Mouse (Mus musculus) kidney, postnatal 25 days (tissue): ENCODE measurements around the gene Abca8b.
A peak's percentile ranks its signal among the peaks of the same experiment; 100 is the strongest.
"Not testable (repeated sequence)": the region's sequence is repeated elsewhere in the genome, so short reads cannot be mapped to it uniquely, and the experiment has no call there.

ENCODE experiments used
- DNase-seq, 2 experiments: peaks; one replicate each; pipeline ENCODE4 v3.0.0; 2021; ENCODE audit warnings: mixed read lengths in 2 of 2

The Abca8b gene

DNA sequence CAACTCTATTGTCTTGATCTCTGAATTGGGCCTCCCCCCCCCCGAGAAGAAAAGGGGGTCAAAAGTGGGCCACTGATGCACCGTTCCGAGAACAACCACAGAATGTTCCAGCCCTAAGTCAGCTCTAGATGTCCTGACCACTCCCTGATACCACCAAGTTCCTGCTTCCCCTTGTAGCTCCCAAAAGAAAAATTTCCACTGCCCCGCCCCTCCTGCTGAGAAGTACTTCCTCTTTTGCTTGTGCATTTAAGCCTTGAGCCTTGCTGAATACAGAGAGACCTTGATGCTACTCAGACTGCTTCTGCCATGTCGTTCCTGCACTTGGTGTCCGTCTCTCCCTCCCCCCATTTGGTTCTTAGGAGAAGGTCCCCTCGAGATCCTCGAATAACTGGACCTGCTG lies 82.5 kb downstream of the Abca8b start:
- DNase-seq = not testable (repeated sequence)

DNA sequence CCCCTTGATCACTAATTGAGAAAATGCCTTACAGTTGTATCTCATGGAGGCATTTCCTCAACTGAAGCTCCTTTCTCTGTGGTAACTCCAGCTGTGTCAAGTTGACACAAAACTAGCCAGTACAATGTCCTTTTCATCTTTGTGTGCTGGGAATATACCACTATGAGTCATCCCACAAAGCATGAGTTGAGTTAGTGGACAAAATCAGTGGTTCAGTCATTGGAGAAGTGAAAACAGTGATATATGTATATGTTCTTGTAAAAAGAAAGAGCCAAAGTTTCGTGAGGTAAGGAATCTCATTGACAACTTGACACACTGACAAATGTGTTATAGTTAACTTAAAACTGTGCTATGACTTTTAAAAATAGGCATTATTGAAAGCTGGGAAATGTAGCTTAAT lies 83.5 kb downstream of the Abca8b start:
- not testable (repeated sequence) for DNase-seq

GRCm38 (mm10) chr11:109909801-109910200 lies 85.8 kb downstream of the Abca8b start:
- DNase-seq = no peak

DNA sequence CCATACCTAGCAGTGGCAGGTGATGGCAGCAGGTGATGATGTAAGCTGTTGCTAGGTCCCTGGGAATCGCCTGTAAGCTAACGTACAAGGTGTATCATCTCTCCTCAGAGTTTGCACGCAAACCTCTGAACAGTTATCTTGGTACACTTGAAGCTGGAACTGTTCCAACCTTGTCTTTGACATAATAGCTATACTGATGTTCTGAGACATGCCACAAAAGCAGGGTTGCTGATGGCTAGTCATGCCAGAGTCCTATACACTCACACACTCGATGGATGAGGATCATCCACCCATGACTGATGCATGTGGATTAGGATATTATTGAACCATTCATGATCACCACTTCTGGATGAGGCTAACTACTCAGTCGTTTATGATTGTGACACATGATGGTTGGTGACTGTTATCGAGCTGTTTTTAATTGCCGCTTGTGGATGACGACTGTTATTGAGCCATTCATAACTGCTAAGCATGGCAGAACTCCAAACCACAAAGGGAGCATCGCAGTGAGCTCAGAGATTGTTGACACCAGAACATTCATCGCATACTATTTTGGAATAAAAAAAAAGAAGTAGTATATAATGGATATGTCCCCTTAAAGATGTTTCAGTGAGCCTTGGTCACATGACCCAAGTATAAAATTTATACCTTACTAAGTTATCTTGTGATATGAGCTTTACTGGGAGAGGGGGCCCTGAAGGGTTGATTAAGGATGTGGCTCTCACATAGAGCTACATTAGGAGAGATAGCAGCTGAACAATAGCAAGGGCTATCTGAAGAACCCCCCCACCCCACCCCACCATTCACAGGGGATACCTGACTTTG lies 87.2 kb downstream of the Abca8b start:
- no peak for DNase-seq

DNA sequence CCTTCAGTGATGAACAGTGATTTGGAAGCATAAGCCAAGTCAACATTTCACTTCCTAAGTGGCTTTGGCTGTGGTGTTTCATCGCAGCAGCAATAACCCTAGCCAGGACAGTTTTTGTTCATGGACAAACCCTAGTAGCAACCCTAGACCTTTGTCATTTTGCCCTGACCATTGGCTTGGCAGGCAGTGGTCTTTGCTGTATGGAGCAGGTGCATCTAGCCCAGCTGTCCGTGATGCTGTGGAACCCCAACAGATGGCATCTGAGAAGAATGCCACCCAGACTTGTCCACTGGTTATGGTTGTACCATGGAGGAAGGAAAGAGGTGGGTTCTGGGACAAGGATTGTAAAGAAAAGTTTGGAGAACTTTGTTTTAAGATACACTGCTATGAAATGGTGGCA lies 88.1 kb downstream of the Abca8b start:
- no peak for DNase-seq

- no peak for DNase-seq
These were observed 92.7 kb downstream of the Abca8b start for GRCm38 (mm10) chr11:109902616-109903598.

GRCm38 (mm10) chr11:109900491-109901241 lies 95.0 kb downstream of the Abca8b start:
- DNase-seq = no peak

DNA sequence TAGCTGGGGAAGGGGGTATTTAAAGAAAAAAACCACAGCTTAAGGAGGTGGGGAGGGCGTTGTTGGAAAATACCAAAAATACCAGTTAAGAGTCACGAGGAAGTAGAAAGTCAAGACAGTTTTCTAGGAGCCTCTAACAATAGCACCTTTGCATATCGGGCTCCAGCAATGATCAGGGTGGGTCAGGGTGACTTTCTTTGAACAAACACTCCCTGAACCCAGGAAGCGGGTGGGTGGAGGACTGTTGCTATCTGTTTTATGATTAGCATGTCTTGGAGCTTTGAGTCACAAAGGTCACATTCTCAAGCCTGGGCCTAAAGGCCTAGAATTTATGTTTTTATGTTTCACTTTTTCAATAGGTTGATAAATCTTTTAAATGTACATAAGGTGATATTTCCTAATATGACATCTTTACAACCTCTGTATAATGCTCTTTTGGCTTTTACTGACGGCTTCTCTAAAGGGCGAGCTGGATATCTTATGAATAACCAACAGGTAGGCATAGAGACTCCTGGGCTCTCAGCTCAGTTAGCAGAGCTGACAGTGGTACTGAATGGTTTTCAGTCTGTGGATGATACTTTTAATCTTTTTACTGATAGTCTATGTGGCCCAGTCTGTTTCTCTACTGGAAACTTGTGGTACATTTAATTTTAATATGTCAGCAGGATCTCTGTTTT lies 96.7 kb downstream of the Abca8b start:
- DNase-seq = no peak

DNA sequence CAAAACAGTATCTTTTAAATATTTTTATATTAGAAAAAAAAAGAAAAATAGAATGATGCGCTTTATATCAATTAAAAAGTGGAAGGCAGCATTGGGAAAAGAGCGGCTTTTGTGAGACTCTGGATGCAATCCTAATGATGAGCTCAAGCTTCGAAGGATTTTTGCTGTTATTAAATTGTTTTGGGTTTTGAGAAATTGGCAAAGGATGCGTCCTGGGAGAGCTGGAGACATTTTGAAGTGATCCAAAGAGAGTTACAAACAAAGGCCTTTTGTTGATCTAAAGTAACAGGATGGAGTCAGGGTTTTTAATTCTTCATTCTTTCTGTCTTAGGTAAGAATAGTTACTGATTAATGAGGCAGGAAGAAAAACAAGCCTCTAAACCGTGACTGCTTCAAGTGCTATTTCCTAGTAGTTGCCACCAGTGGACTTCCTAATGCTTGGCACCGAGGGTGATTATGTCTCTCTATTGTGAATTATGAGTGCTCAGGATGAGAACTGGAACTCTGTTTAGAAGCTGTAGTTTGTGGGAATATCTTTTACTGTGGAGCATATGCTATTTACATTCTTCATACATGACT lies 99.6 kb downstream of the Abca8b start:
- no peak for DNase-seq

DNA sequence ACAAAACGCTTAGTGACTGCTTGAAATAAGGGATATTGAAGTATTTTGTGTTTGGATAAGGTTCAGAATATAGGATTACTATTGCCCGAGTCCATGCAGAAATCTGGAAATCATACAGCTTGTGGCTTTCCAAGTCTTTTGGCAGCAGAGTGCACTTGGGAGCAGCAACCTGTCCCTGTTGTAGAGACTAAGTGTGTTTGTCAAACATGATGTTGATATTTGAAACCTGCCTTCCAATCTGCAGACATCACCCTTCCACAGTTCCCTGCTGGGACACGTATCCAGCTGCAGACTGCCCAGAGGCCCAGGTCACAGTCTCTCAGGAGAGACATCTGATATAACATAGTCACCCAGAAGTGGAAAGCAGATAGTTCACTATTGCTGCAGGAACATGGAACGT lies 100.1 kb downstream of the Abca8b start:
- no peak for DNase-seq

DNA sequence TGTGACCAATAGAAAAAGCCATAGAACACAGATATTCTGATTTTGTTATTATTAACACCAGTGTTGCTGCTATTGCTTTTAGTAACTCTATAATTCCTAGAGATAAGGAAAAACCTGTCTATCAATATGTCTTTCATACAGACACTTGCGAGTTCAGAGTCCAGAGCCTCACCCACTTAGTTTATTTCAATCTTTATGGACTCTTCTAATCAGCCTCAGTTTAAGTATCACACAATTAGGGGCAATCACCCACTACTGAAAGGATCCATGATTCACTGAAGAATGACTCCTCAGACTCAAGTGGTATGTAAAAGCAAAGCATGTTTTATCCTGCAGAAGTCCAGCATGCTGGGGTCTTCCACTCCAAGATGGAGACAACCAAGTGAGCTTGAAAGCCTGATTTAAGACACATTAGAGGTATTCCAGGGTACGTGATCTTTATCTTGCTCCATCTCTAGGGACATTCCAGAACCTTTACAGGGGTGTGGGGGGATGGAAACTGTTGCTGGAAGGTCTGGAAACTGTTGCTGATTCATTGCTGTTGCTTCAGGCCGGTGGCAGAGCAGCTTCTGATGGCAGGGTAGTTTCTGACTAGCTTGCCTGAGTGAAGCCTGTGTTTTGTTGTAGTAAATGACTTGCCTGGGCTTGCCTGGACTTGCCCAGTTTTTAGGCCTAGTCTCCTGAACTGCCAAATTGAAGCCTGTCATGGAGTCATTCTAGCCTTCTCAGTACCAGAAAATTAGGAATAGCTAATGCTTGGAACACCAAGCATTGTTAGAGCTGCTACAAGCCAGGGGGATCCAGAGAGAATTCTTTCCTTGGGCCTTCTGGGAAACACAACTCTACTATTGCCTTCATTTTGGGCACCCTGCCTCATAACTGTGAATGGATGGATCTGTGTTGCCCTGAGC lies 101.5 kb downstream of the Abca8b start:
- no peak for DNase-seq

- peak in 1 of 2 experiments; percentile 56 for DNase-seq
These were observed 103.7 kb downstream of the Abca8b start for GRCm38 (mm10) chr11:109891989-109892386.

- no peak for DNase-seq
These were observed 104.2 kb downstream of the Abca8b start for GRCm38 (mm10) chr11:109891371-109891988.

- no peak for DNase-seq
These were observed 106.0 kb downstream of the Abca8b start for GRCm38 (mm10) chr11:109889595-109889994.

DNA sequence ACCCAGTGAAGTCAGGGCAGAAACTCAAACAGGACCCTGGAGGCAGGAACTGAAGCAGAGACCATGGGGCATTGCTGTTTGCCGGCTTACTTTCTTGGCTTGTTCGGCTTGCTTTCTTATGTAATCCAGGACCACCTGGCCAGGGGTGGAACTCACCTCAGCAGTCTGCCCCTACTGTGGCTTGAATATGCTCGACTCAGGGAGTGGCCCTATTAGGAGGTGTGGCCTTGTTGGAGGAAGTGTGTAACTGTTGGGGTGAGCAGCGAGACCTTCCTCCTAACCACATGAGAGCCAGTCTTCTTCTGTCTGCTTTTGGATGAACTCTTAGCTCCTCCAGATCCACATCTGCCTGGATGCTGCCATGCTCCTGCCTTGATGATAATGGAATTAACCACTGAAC lies 108.9 kb downstream of the Abca8b start:
- DNase-seq = no peak

GRCm38 (mm10) chr11:109885521-109885920 lies 110.1 kb downstream of the Abca8b start:
- no peak for DNase-seq

DNA sequence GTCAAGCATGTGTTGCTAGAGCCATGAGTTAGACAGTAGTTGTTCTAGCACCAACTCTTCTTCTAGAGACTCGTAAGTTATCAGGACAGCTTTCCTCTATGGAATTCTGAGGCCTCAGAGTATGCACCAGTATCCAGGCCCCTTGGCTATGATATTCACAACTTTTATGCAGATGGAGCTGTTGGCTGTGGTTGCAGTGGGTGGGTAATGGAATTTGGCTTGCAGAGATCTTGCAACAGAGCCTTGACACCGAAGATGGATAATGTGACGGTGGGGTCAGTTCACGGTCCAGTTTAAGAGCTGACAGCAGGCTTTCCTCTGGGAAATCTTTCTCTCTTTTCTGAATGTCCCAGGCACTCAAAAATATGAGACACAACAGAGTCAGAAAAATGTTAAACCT lies 110.8 kb downstream of the Abca8b start:
- DNase-seq = peak; percentile 41 to 71

- DNase-seq = no peak
These were observed 111.5 kb downstream of the Abca8b start for GRCm38 (mm10) chr11:109884126-109884525.
